ENCODE assay signal across 26 mouse cellular contexts in genomic region chr17:74963861-74964260, GRCm38 (mm10). TPM values are rescaled to one million over a fixed set of nuclear protein-coding genes. Genes with fewer than 3 reads are reported as not detected.
"Had no signal": no experiment of that assay in that cellular context is flagged by ENCODE, and none has a peak within 500 bp of the region (broad histone marks: within the 10 kb centered on the region; RNA-seq: fewer than 3 reads in every experiment).

No protein-coding gene starts in this region.

- H3K9ac ChIP-seq: heart, embryonic 12.5 days; hindbrain, embryonic 12.5 days; hindbrain, embryonic 14.5 days; intestine, embryonic 15.5 days; kidney, embryonic 15.5 days; limb, embryonic 12.5 days had no signal

- H3K27ac ChIP-seq: gastrocnemius, adult 2 months; heart, adult 2 months; hindbrain, embryonic 12.5 days; hindbrain, embryonic 14.5 days; intestine, embryonic 15.5 days; kidney, embryonic 15.5 days; kidney, postnatal 0 days; limb, embryonic 10.5 days; limb, embryonic 12.5 days had no signal

- H3K4me1 ChIP-seq: hindbrain, embryonic 12.5 days; kidney, embryonic 15.5 days had no signal

- H3K4me2 ChIP-seq: heart, embryonic 12.5 days; hindbrain, embryonic 12.5 days; hindbrain, embryonic 14.5 days; intestine, embryonic 15.5 days; kidney, embryonic 15.5 days; limb, embryonic 12.5 days; liver, embryonic 11.5 days had no signal

- ATAC-seq: hindbrain, embryonic 16.5 days; inflammation-experienced regulatory T-cells, adult 6 months; intestine, embryonic 15.5 days had no signal

- H3K36me3 ChIP-seq: heart, embryonic 12.5 days; hindbrain, embryonic 10.5 days; hindbrain, embryonic 12.5 days; intestine, embryonic 15.5 days; kidney, embryonic 15.5 days; limb, embryonic 10.5 days; limb, embryonic 12.5 days had no signal

- DNase-seq: gastrocnemius, adult 2 months; gastrocnemius, postnatal 10 days; gastrocnemius, postnatal 25 days; heart, adult 2 months; heart, postnatal 10 days; heart, postnatal 4 days; kidney, adult 18-20 months; kidney, adult 8-10 months; kidney, postnatal 14 days; kidney, postnatal 36 days; layer of hippocampus, adult 9-11 months; layer of hippocampus, postnatal 36 days; liver had no signal

- H3K9me3 ChIP-seq: heart, embryonic 12.5 days; hindbrain, embryonic 10.5 days; hindbrain, embryonic 12.5 days; intestine, embryonic 15.5 days; kidney, embryonic 15.5 days; limb, embryonic 10.5 days; limb, embryonic 12.5 days had no signal

- H3K4me3 ChIP-seq: gastrocnemius, adult 2 months; heart, adult 2 months; heart, embryonic 12.5 days; hindbrain, embryonic 10.5 days; hindbrain, embryonic 12.5 days; intestine, embryonic 15.5 days; kidney, embryonic 15.5 days; limb, embryonic 10.5 days; limb, embryonic 12.5 days had no signal

- H3K27me3 ChIP-seq: heart, embryonic 12.5 days; hindbrain, embryonic 12.5 days; intestine, embryonic 15.5 days; kidney, embryonic 15.5 days had no signal

RNA-seq across cellular contexts. Expression of gene Ltbp1, which starts 41.5 kb away (rescaled TPM):
- total RNA-seq: granulocyte monocyte progenitor cell, adult 5-6 weeks had no signal
- polyA plus RNA-seq: inflammation-experienced regulatory T-cells, adult 6 months had no signal
